10 mouse cellular contexts compared by ENCODE assay signal in genomic region chr14:6605004-6605403, GRCm38 (mm10). TPM values are rescaled to one million over a fixed set of nuclear protein-coding genes. Genes with fewer than 3 reads are reported as not detected.
A peak's percentile ranks its signal among the peaks of the same experiment; 100 is the strongest.
DNase-seq lines count a peak whose midpoint lies in the region; ATAC-seq and TF ChIP-seq lines count a peak whose summit lies in the region.
"Not testable (repeated sequence)": the region's sequence is repeated elsewhere in the genome, so short reads cannot be mapped to it uniquely, and the experiment has no call there.
"Had no signal": no experiment of that assay in that cellular context is flagged by ENCODE, and none has a peak within 500 bp of the region (broad histone marks: within the 10 kb centered on the region; RNA-seq: fewer than 3 reads in every experiment).

No protein-coding gene starts in this region.

- intact Hi-C loops in left cerebral cortex, adult 2 months (cut with DNase I), result not testable (repeated sequence)

- peak overlapping the region; percentile 54 for H3K4me3 ChIP-seq in embryonic facial prominence, embryonic 10.5 days
- H3K4me3 ChIP-seq in left cerebral cortex, adult 2 months, result peak overlapping the region; percentile 27
- peak overlapping the region; percentile 29 for H3K4me3 ChIP-seq in lung, embryonic 14.5 days (ENCODE audit: low read depth, low read length)
- peak overlapping the region; percentile 40 for H3K4me3 ChIP-seq in neural tube, embryonic 13.5 days
- H3K4me3 ChIP-seq in thymus, adult 2 months (ENCODE audit: control insufficient read depth, insufficient read depth, low read length), result peak overlapping the region; percentile 31; the same call in 1 of the 2 replicates

- H3K4me1 ChIP-seq in embryonic facial prominence, embryonic 10.5 days; lung, embryonic 14.5 days (ENCODE audit: insufficient read depth); neural tube, embryonic 13.5 days (replicated peaks); thymus, adult 2 months (replicated peaks; ENCODE audit: control insufficient read depth, insufficient read depth, low read length): not testable (repeated sequence)

- not testable (repeated sequence) for TF ChIP-seq POLR2A in thymus, adult 2 months (IDR thresholded peaks at IDR 0.05; ENCODE audit: control insufficient read depth, extremely low read depth, insufficient read depth, low read length, poor library complexity)

- H3K9ac ChIP-seq in lung, embryonic 14.5 days, result not testable (repeated sequence)
- peak overlapping the region; percentile 61 for H3K9ac ChIP-seq in neural tube, embryonic 13.5 days

- H3K4me2 ChIP-seq in lung, embryonic 14.5 days, result peak overlapping the region; percentile 58
- peak overlapping the region; percentile 66 for H3K4me2 ChIP-seq in neural tube, embryonic 13.5 days

- TF ChIP-seq CTCF in left cerebral cortex, adult 2 months (IDR thresholded peaks at IDR 0.05); thymus, adult 2 months (IDR thresholded peaks at IDR 0.05; ENCODE audit: borderline replicate concordance, control insufficient read depth, extremely low read depth, insufficient read depth, low read length, poor library complexity): not testable (repeated sequence)
- peak; percentile 57 for TF ChIP-seq CTCF in lung, embryonic 14.5 days (IDR thresholded peaks at IDR 0.05; ENCODE audit: low read depth)

- not testable (repeated sequence) for ATAC-seq in lung, embryonic 14.5 days (ENCODE audit: insufficient read depth); neural tube, embryonic 13.5 days (ENCODE audit: low read depth)

- not testable (repeated sequence) for H3K36me3 ChIP-seq in embryonic facial prominence, embryonic 10.5 days (replicated peaks); lung, embryonic 14.5 days (ENCODE audit: insufficient read depth); neural tube, embryonic 13.5 days; thymus, adult 2 months (ENCODE audit: control insufficient read depth, insufficient read depth, low read length)

- 3% methylated on average over 19 of the region's 20 CpGs for whole genome bisulfite sequencing in embryonic facial prominence, embryonic 10.5 days
- WGBS in lung, embryonic 14.5 days, result under 1% methylated on average over 13 of the region's 20 CpGs
- 3% methylated on average over 19 of the region's 20 CpGs for WGBS in neural tube, embryonic 13.5 days
- WGBS in thymus, adult 2 months, result 0% methylated on average over 18 of the region's 20 CpGs

- peak overlapping the region; percentile 57; the same call in 1 of the 2 replicates for H3K27ac ChIP-seq in embryonic facial prominence, embryonic 10.5 days (replicated peaks)
- not testable (repeated sequence) for H3K27ac ChIP-seq in left cerebral cortex, adult 2 months; lung, embryonic 14.5 days (ENCODE audit: low read depth); neural tube, embryonic 13.5 days (replicated peaks); thymus, adult 2 months (ENCODE audit: control insufficient read depth, insufficient read depth, low read length)

- not testable (repeated sequence) for H3K27me3 ChIP-seq in embryonic facial prominence, embryonic 10.5 days (replicated peaks; ENCODE audit: low read depth, poor library complexity, severe bottlenecking); lung, embryonic 14.5 days (ENCODE audit: insufficient read depth, low read length); neural tube, embryonic 13.5 days; thymus, adult 2 months (ENCODE audit: control insufficient read depth, insufficient read depth, low read length)

- H3K9me3 ChIP-seq in embryonic facial prominence, embryonic 10.5 days; lung, embryonic 14.5 days (ENCODE audit: low read depth, low read length); neural tube, embryonic 13.5 days: not testable (repeated sequence)

- DNase-seq in R1 (ENCODE audit: low read depth, low spot score), result peak; percentile 28
- peak; percentile 77 for DNase-seq in embryonic facial prominence, embryonic 10.5 days (ENCODE audit: low spot score)
- DNase-seq in heart, adult 11 months, result peak; percentile 88
- DNase-seq in induced T-regulatory cell, adult 2 months (ENCODE audit: low read depth), result peak; percentile 57
- peak; percentile 10 to 15 for DNase-seq in left cerebral cortex, adult 2 months (ENCODE audit: extremely low spot score in 1 of 2, low spot score in 2 of 2)
- peak; percentile 55 for DNase-seq in lung, embryonic 14.5 days
- peak; percentile 56 for DNase-seq in thymus, adult 2 months

RNA-seq across cellular contexts. Expression of gene Gm3629, which starts 14.6 kb away (rescaled TPM):
- 0.39 TPM in 1 of 2 replicates, not detected in the other for polyA plus RNA-seq in embryonic facial prominence, embryonic 10.5 days (2016; fragmentation: Nextera tagmentation; extraction: Ambion mirVana)
- under 1 TPM in 1 of 2 experiments, not detected in 1; 0.75 TPM for total RNA-seq in left cerebral cortex, adult 2 months (2021)
- polyA plus RNA-seq in lung, embryonic 14.5 days (2014; fragmentation: Nextera tagmentation; extraction: Ambion mirVana), result 0.37 TPM in 1 of 2 replicates, not detected in the other
- not detected in 2 replicates for polyA plus RNA-seq in neural tube, embryonic 13.5 days (2015; fragmentation: Nextera tagmentation; extraction: Ambion mirVana)
- polyA plus RNA-seq in thymus, adult 2 months (2012; rRNA removed), result 0.11 TPM in 1 of 2 replicates, not detected in the other
- polyA plus RNA-seq: myocyte had no signal

RNA-seq across cellular contexts. Expression of gene Gm3460, which starts 17.2 kb away (rescaled TPM):
- not detected in 2 replicates for polyA plus RNA-seq in embryonic facial prominence, embryonic 10.5 days (2016; fragmentation: Nextera tagmentation; extraction: Ambion mirVana)
- not detected for total RNA-seq in left cerebral cortex, adult 2 months (2021)
- not detected in 2 replicates for polyA plus RNA-seq in lung, embryonic 14.5 days (2014; fragmentation: Nextera tagmentation; extraction: Ambion mirVana)
- 0.46 TPM in 1 of 2 replicates, not detected in the other for polyA plus RNA-seq in neural tube, embryonic 13.5 days (2015; fragmentation: Nextera tagmentation; extraction: Ambion mirVana)
- polyA plus RNA-seq in thymus, adult 2 months (2012; rRNA removed), result not detected in 2 replicates
- polyA plus RNA-seq: kidney, adult 2 months; myocyte had no signal

Comparison
In these comparisons a context has a peak if more than half of its experiments do, and no peak if none do; other contexts are left out.
1. DNase-seq: peak in every context shown above with its lines; median percentile 88 in heart, adult 11 months; 77 in embryonic facial prominence, embryonic 10.5 days; 57 in induced T-regulatory cell, adult 2 months; 56 in thymus, adult 2 months; 55 in lung, embryonic 14.5 days; 28 in R1; 12 in left cerebral cortex, adult 2 months.